Mouse (Mus musculus) MEL (cell line): Measurements from ENCODE around the gene Htra2. TPM values are rescaled to one million over a fixed set of nuclear protein-coding genes. Genes with fewer than 3 reads are reported as not detected.

Source experiments
- DNase-seq: peaks from one replicate; pipeline ENCODE4 v3.0.0; 2011; ENCODE audit warnings: low read depth, low spot score
- H3K27ac ChIP-seq: 2 replicates; pipeline ENCODE4 v1.5.1; 2012; ENCODE audit warnings: low read depth, mild to moderate bottlenecking, control low read depth, low read length, moderate library complexity; ENCODE audit not compliant: control insufficient read depth
- H3K27me3 ChIP-seq, 2 experiments: fragments of 150-350 bp in 1 of 2; sonication (generic) in 1 of 2; 2 replicates each; pipeline ENCODE4 v1.6.1; 2012; ENCODE audit warnings: low read length in 2 of 2, mild to moderate bottlenecking in 2 of 2, improper control_type of control experiment in 1 of 2, moderate library complexity in 1 of 2; ENCODE audit not compliant: insufficient read depth in 2 of 2, control insufficient read depth in 1 of 2
- H3K36me3 ChIP-seq, 2 experiments: 2 replicates each; pipeline ENCODE4 v1.6.1; 2012 to 2014; ENCODE audit warnings: low read length in 2 of 2, improper control_type of control experiment in 1 of 2, inconsistent platforms in 1 of 2, mild to moderate bottlenecking in 1 of 2; ENCODE audit not compliant: insufficient read depth in 2 of 2, control insufficient read depth in 1 of 2
- H3K4me1 ChIP-seq, 2 experiments: fragments of 150-350 bp in 1 of 2; sonication (generic) in 1 of 2; 2 replicates each; pipeline ENCODE4 v1.6.1; 2012; ENCODE audit warnings: low read length in 2 of 2, improper control_type of control experiment in 1 of 2, mild to moderate bottlenecking in 1 of 2; ENCODE audit not compliant: insufficient read depth in 2 of 2, control insufficient read depth in 1 of 2
- H3K4me3 ChIP-seq, 2 experiments: fragments of 150-350 bp in 1 of 2; sonication (generic) in 1 of 2; 2 replicates each; pipeline ENCODE4 v1.5.1; 2012; ENCODE audit warnings: low read depth in 2 of 2, low read length in 2 of 2, mild to moderate bottlenecking in 2 of 2, moderate library complexity in 2 of 2, control low read depth in 1 of 2, improper control_type of control experiment in 1 of 2; ENCODE audit not compliant: control insufficient read depth in 1 of 2, insufficient read depth in 1 of 2
- H3K79me2 ChIP-seq: 2 replicates; pipeline ENCODE4 v1.6.1; 2012; ENCODE audit warnings: mild to moderate bottlenecking, low read length, moderate library complexity; ENCODE audit not compliant: control insufficient read depth, poor library complexity, insufficient read depth
- H3K9ac ChIP-seq: 2 replicates; pipeline ENCODE4 v1.6.1; 2012; ENCODE audit warnings: low read depth, mild to moderate bottlenecking, control low read depth, low read length, moderate library complexity; ENCODE audit not compliant: control insufficient read depth, poor library complexity, severe bottlenecking
- H3K9me3 ChIP-seq: fragments of 150-350 bp; sonication (generic); replicated peaks from 2 replicates; pipeline ENCODE4 v1.6.1; 2012; ENCODE audit warnings: mild to moderate bottlenecking, low read length, improper control_type of control experiment, moderate library complexity; ENCODE audit not compliant: insufficient read depth
- BHLHE40 ChIP-seq: IDR thresholded peaks from 2 replicates; pipeline ENCODE4 v1.6.1; 2012; ENCODE audit warnings: low read depth, mild to moderate bottlenecking, inconsistent platforms, low read length, improper control_type of control experiment, borderline replicate concordance
- CTCF ChIP-seq, 3 experiments: IDR thresholded peaks in 2 of 3; conservative IDR thresholded peaks in 1 of 3; 2 replicates each; pipeline ENCODE4 v1.5.1; 2011 to 2012; ENCODE audit warnings: low read length in 3 of 3, low read depth in 2 of 3, mild to moderate bottlenecking in 2 of 3, improper control_type of control experiment in 1 of 3, inconsistent platforms in 1 of 3, mixed read lengths in 1 of 3, moderate library complexity in 1 of 3; ENCODE audit not compliant: control insufficient read depth in 1 of 3, insufficient read depth in 1 of 3, poor library complexity in 1 of 3, severe bottlenecking in 1 of 3
- EP300 ChIP-seq, 2 experiments: IDR thresholded peaks; 2 replicates each; pipeline ENCODE4 v1.6.1; 2011; ENCODE audit warnings: improper control_type of control experiment in 2 of 2, low read length in 2 of 2, low read depth in 1 of 2, mild to moderate bottlenecking in 1 of 2
- ETS1 ChIP-seq: IDR thresholded peaks from 2 replicates; pipeline ENCODE4 v1.6.1; 2012; ENCODE audit warnings: low read depth, mild to moderate bottlenecking, inconsistent platforms, low read length, improper control_type of control experiment, moderate library complexity
- HCFC1 ChIP-seq: IDR thresholded peaks from 2 replicates; pipeline ENCODE4 v1.6.1; 2012; ENCODE audit warnings: low read depth, mild to moderate bottlenecking, inconsistent platforms, low read length, improper control_type of control experiment, moderate library complexity
- KAT2A ChIP-seq: conservative IDR thresholded peaks from 2 replicates; pipeline ENCODE4 v1.6.1; 2012; ENCODE audit warnings: low read depth, low read length, improper control_type of control experiment, inconsistent platforms
- MAX ChIP-seq: IDR thresholded peaks from 2 replicates; pipeline ENCODE4 v1.6.1; 2011; ENCODE audit warnings: low read length, improper control_type of control experiment
- MXI1 ChIP-seq: IDR thresholded peaks from 2 replicates; pipeline ENCODE4 v1.6.1; 2011; ENCODE audit warnings: mild to moderate bottlenecking, low read depth, low read length, improper control_type of control experiment
- MYC ChIP-seq: IDR thresholded peaks from 2 replicates; pipeline ENCODE4 v1.6.1; 2011; ENCODE audit warnings: low read depth, mild to moderate bottlenecking, low read length, improper control_type of control experiment, moderate library complexity
- POLR2A ChIP-seq, 2 experiments: IDR thresholded peaks; 2 replicates each; pipeline ENCODE4 v1.6.1; 2011 to 2012; ENCODE audit warnings: low read length in 2 of 2, mild to moderate bottlenecking in 2 of 2, control low read depth in 1 of 2, improper control_type of control experiment in 1 of 2, low read depth in 1 of 2, moderate library complexity in 1 of 2; ENCODE audit not compliant: control insufficient read depth in 1 of 2, insufficient read depth in 1 of 2, poor library complexity in 1 of 2
- RAD21 ChIP-seq: IDR thresholded peaks from 2 replicates; pipeline ENCODE4 v1.6.1; 2011; ENCODE audit warnings: mild to moderate bottlenecking, low read depth, low read length, improper control_type of control experiment
- RCOR1 ChIP-seq: IDR thresholded peaks from 2 replicates; pipeline ENCODE4 v1.6.1; 2012; ENCODE audit warnings: low read depth, mild to moderate bottlenecking, inconsistent platforms, low read length, improper control_type of control experiment
- SIN3A ChIP-seq: IDR thresholded peaks from 2 replicates; pipeline ENCODE4 v1.6.1; 2012; ENCODE audit warnings: low read length, improper control_type of control experiment, inconsistent platforms
- TBP ChIP-seq: IDR thresholded peaks from 2 replicates; pipeline ENCODE4 v1.8.0; 2011; ENCODE audit warnings: low read depth, low read length, improper control_type of control experiment
- TCF12 ChIP-seq: IDR thresholded peaks from 2 replicates; pipeline ENCODE4 v1.6.1; 2014; ENCODE audit warnings: low read depth, mild to moderate bottlenecking, inconsistent platforms, low read length, improper control_type of control experiment, moderate library complexity
- UBTF ChIP-seq: IDR thresholded peaks from 2 replicates; pipeline ENCODE4 v1.6.1; 2012; ENCODE audit warnings: low read depth, mild to moderate bottlenecking, inconsistent platforms, low read length, improper control_type of control experiment, moderate library complexity, borderline replicate concordance; ENCODE audit not compliant: insufficient read depth
- USF1 ChIP-seq: IDR thresholded peaks from 2 replicates; pipeline ENCODE4 v1.6.1; 2014; ENCODE audit warnings: low read depth, mild to moderate bottlenecking, inconsistent platforms, low read length, improper control_type of control experiment, moderate library complexity
- ZC3H11A ChIP-seq: IDR thresholded peaks from 2 replicates; pipeline ENCODE4 v1.6.1; 2012; ENCODE audit warnings: low read depth, mild to moderate bottlenecking, inconsistent platforms, low read length, improper control_type of control experiment
- ZKSCAN1 ChIP-seq: IDR thresholded peaks from 2 replicates; pipeline ENCODE4 v1.6.1; 2012; ENCODE audit warnings: low read depth, mild to moderate bottlenecking, inconsistent platforms, low read length, improper control_type of control experiment, moderate library complexity
- ZMIZ1 ChIP-seq: IDR thresholded peaks from 2 replicates; pipeline ENCODE4 v1.6.1; 2012; ENCODE audit warnings: low read depth, mild to moderate bottlenecking, inconsistent platforms, low read length, improper control_type of control experiment, moderate library complexity
- ZNF384 ChIP-seq: IDR thresholded peaks from 2 replicates; pipeline ENCODE4 v1.6.1; 2012; ENCODE audit warnings: low read depth, mild to moderate bottlenecking, inconsistent platforms, low read length, improper control_type of control experiment
- polyA plus RNA-seq, 2 experiments: library from polyadenylated mRNA; stranded (reverse) in 1 of 2; unstranded in 1 of 2; fragments of >175 nt in 1 of 2; fragments of >200 nt in 1 of 2; gene quantifications; 2 replicates each; pipeline versions ENCODE4 v1.2.1 to v1.2.4; 2012; ENCODE audit warnings: low replicate concordance in 2 of 2, low read depth in 1 of 2; ENCODE audit not compliant: insufficient read length in 2 of 2, insufficient read depth in 1 of 2, missing spikeins in 1 of 2
- total RNA-seq: library from RNA; depleted of rRNA; stranded (reverse); fragments of 300-350 nt; gene quantifications from 2 replicates; pipeline ENCODE4 v1.2.3, GENCODE M21; 2012

Htra2 gene
- total and polyA plus RNA-seq, 3 experiments: 107 to 133 TPM; not detected in 1

DNA sequence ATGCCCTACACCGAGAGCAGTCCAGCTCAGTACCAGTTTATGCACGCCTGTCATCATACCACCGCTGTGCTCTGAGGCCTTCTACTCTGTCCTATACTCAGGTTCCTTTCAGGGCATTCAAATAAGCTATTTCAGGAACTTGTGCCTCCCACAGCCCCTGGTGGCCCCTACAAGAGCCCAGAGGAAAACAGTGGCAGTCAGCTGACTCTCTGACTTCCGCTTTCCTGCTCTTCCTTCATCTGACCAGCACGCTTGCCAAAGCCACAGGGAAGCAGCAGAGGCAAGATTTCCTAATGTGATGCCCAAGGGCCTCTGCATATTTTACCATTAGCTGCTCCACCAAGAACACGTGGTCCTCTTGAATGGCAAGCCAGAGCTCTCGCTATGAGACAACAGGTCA lies 50.2 kb downstream of the Htra2 start (continued):
- TF ChIP-seq TCF12 (0 out of 2 replicates have a peak, but pooled peaks have one; percentile 22), ETS1 (peak; percentile 96), RAD21 (no peak; the same call in 1 of the 2 replicates), ZKSCAN1 (no peak), POLR2A (IDR thresholded peaks at IDR 0.05; ENCODE audit: control insufficient read depth in 1 of 2, insufficient read depth in 1 of 2, low read depth in 1 of 2, low read length in 2 of 2, poor library complexity in 1 of 2) (peak in 1 of 2 experiments; percentile 63; a peak in 2 of 4 replicates), CTCF (IDR thresholded peaks at IDR 0.05 in 2 of 3, conservative IDR thresholded peaks at IDR 0.05 in 1 of 3; ENCODE audit: control insufficient read depth in 1 of 3, insufficient read depth in 1 of 3, low read depth in 2 of 3, low read length in 3 of 3, poor library complexity in 1 of 3, severe bottlenecking in 1 of 3) (no peak; a peak in 1 of 6 replicates), SIN3A (peak; percentile 93), ZC3H11A (no peak), BHLHE40 (peak; percentile 71; the same call in 1 of the 2 replicates), USF1 (peak; percentile 94), RCOR1 (peak; percentile 47; the same call in 1 of the 2 replicates), EP300 (IDR thresholded peaks at IDR 0.05; ENCODE audit: low read depth in 1 of 2, low read length in 2 of 2) (peak; percentile 64 to 73; a peak in 3 of 4 replicates), MXI1 (peak; percentile 91), TBP (peak; percentile 73), MYC (peak; percentile 89), MAX (peak; percentile 93), KAT2A (no peak; the same call in 1 of the 2 replicates), ZMIZ1 (no peak; the same call in 1 of the 2 replicates), HCFC1 (peak; percentile 73), ZNF384 (no peak; the same call in 1 of the 2 replicates)

DNA sequence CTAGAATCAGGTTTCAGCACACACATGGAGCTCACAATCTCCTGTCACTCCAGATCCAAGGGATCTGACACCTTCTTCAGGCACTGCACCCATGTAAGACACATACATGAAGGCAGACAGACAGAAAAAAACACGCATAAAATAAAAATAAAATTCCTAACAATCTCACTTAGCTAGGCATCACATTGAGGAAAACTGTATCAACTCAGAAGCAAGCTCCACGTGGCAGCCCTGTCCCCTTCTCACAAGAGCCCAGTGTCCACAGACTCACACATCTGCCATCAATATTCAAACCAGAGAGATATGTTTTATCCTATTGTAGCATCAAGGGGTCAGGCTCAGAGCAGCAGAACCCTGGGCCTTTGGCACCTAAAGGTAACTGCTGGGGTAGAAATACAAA lies 50.8 kb downstream of the Htra2 start:
- Histone ChIP-seq H3K9ac (peak overlapping the region; percentile 48), H3K79me2 (no peaks in the 10 kb centered on the region), H3K4me1 (peaks cover 16 to 33% of the 10 kb centered on the region in 2 experiments), H3K27me3 (no peaks in the 10 kb centered on the region), H3K9me3 (no peaks in the 10 kb centered on the region), H3K27ac (peak overlapping the region; percentile 54), H3K36me3 (peaks cover 0 to 27% of the 10 kb centered on the region in 2 experiments; a peak in 2 of 4 replicates), H3K4me3 (peak overlapping the region; percentile 14 to 15; a peak in 2 of 4 replicates)
- DNase-seq: no peak
- TF ChIP-seq RAD21 (no peak), UBTF (no peak)
